In the genomic region with DNA sequence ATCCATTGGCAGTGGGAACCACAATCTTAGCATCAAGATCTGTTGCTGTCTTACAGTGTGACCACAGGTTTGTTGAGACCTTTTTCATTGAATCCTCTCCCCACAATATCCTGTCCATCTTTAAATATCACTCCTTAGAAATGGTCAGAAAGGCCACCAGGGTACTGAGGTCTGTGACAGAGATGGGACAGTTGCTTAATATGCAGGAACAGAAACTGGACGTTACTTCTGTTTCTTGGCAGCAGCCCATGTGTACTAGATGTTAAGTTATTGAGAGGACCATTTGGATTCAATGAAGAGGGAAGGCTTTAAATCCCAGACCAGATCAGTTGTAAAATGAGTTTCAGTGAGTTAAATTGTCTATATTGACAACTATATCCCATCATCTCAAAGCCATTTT, we compare ENCODE assay signal across 24 mouse cellular contexts.
"Had no signal": no experiment of that assay in that cellular context is flagged by ENCODE, and none has a peak within 500 bp of the region (broad histone marks: within the 10 kb centered on the region; RNA-seq: fewer than 3 reads in every experiment).

No protein-coding gene starts in this region.

- H3K36me3 ChIP-seq: limb, embryonic 10.5 days; limb, embryonic 13.5 days; liver, embryonic 12.5 days; liver, embryonic 15.5 days; lung, embryonic 15.5 days; midbrain, embryonic 10.5 days; midbrain, embryonic 13.5 days; neural tube, embryonic 12.5 days; neural tube, embryonic 15.5 days had no signal

- ATAC-seq: liver, embryonic 12.5 days; midbrain, embryonic 13.5 days; midbrain, embryonic 16.5 days had no signal

- H3K27ac ChIP-seq: limb, embryonic 10.5 days; limb, embryonic 13.5 days; liver, embryonic 12.5 days; liver, embryonic 15.5 days; lung, embryonic 15.5 days; midbrain, embryonic 10.5 days; midbrain, embryonic 13.5 days; neural tube, embryonic 12.5 days; neural tube, embryonic 15.5 days; stomach, postnatal 0 days had no signal

- H3K27me3 ChIP-seq: limb, embryonic 13.5 days; liver, embryonic 12.5 days; liver, embryonic 15.5 days; lung, embryonic 15.5 days; megakaryocyte, embryonic 14.5 days; midbrain, embryonic 13.5 days; neural tube, embryonic 12.5 days; neural tube, embryonic 15.5 days had no signal

- H3K9ac ChIP-seq: limb, embryonic 13.5 days; liver, embryonic 12.5 days; liver, embryonic 15.5 days; lung, embryonic 15.5 days; midbrain, embryonic 13.5 days; neural tube, embryonic 12.5 days; neural tube, embryonic 15.5 days had no signal

- H3K9me3 ChIP-seq: limb, embryonic 10.5 days; liver, embryonic 12.5 days; liver, embryonic 15.5 days; lung, embryonic 15.5 days; midbrain, embryonic 10.5 days; neural tube, embryonic 12.5 days; neural tube, embryonic 15.5 days had no signal

- H3K4me2 ChIP-seq: limb, embryonic 13.5 days; liver, embryonic 12.5 days; liver, embryonic 15.5 days; lung, embryonic 15.5 days; midbrain, embryonic 13.5 days; neural tube, embryonic 12.5 days; neural tube, embryonic 15.5 days had no signal

- DNase-seq: kidney, adult 18-20 months; kidney, adult 9 months; kidney, postnatal 14 days; kidney, postnatal 4 days; liver; lung, adult 18-20 months; lung, postnatal 10 days; lung, postnatal 36 days; right cerebral cortex, adult 18-20 months; right cerebral cortex, postnatal 14 days; right cerebral cortex, postnatal 4 days; thymus, postnatal 25 days had no signal

- H3K4me3 ChIP-seq: limb, embryonic 10.5 days; limb, embryonic 13.5 days; liver, embryonic 12.5 days; liver, embryonic 15.5 days; lung, embryonic 15.5 days; midbrain, embryonic 10.5 days; midbrain, embryonic 13.5 days; neural tube, embryonic 12.5 days; neural tube, embryonic 15.5 days had no signal
